Mouse (Mus musculus): ENCODE data around the gene Bri3. TPM values are rescaled to one million over a fixed set of nuclear protein-coding genes. Genes with fewer than 3 reads are reported as not detected.

The Bri3 gene
- polyA plus RNA-seq, 1 experiment from 2014 or later: 118 TPM

DNA sequence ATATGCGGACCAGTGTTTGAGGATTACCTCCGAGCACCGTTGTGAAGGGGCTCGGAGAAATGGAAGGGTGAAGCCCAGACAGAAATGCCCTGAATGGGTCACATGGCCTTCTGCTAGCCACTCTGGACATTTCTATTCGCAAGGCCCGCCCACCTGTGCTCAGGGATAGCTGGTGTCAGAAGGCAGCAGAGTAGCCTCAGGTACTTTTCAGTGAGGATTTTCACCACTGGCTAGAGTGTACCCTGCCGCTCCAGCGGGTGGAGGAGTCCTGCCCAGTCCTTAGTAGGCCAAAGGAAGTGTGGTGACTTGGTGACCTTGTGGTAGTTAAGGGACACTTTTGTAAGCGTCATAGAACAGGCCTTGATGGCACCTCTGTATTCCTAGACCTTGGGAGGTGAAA lies 17.1 kb downstream of the Bri3 start:
- Histone ChIP-seq H3K36me3 (ENCODE audit: control insufficient read depth, insufficient read depth, low read length) (peaks cover 52% of the 10 kb centered on the region), H3K9me3 (ENCODE audit: control insufficient read depth, low read length) (no peaks in the 10 kb centered on the region), H3K4me1 (replicated peaks; ENCODE audit: control insufficient read depth, insufficient read depth, low read length) (peaks cover 33% of the 10 kb centered on the region), H3K27me3 (replicated peaks; ENCODE audit: control insufficient read depth, insufficient read depth, low read length) (no peaks in the 10 kb centered on the region), H3K4me2 (ENCODE audit: low read length) (no peak overlapping the region), H3K27ac (ENCODE audit: low read depth) (no peak overlapping the region), H3K4me3 (ENCODE audit: low read depth, low read length) (no peak overlapping the region), H3K9ac (ENCODE audit: low read length) (no peak overlapping the region)
- no peak for ATAC-seq (replicated peaks; ENCODE audit: low FRiP score, low TSS enrichment, low read depth)
- DNase-seq (ENCODE audit: low spot score): no peak
- WGBS: 85% methylated on average over 9 of the region's 9 CpGs

GRCm38 (mm10) chr5:144261829-144262228 lies 17.6 kb downstream of the Bri3 start:
- no peak overlapping the region for H3K4me3 ChIP-seq (ENCODE audit: low read depth, low read length)
- WGBS: 85% methylated on average over 5 of the region's 5 CpGs
- peaks cover 27% of the 10 kb centered on the region for H3K4me1 ChIP-seq (replicated peaks; ENCODE audit: control insufficient read depth, insufficient read depth, low read length)
- ATAC-seq (replicated peaks; ENCODE audit: low FRiP score, low TSS enrichment, low read depth) (no peak), DNase-seq (ENCODE audit: low spot score) (no peak)
- H3K36me3 ChIP-seq (ENCODE audit: control insufficient read depth, insufficient read depth, low read length): peaks cover 57% of the 10 kb centered on the region
- H3K9me3 ChIP-seq (ENCODE audit: control insufficient read depth, low read length): no peaks in the 10 kb centered on the region
- no peak overlapping the region for H3K4me2 ChIP-seq (ENCODE audit: low read length)
- no peaks in the 10 kb centered on the region for H3K27me3 ChIP-seq (replicated peaks; ENCODE audit: control insufficient read depth, insufficient read depth, low read length)
- H3K27ac ChIP-seq (ENCODE audit: low read depth): no peak overlapping the region
- H3K9ac ChIP-seq (ENCODE audit: low read length): no peak overlapping the region

DNA sequence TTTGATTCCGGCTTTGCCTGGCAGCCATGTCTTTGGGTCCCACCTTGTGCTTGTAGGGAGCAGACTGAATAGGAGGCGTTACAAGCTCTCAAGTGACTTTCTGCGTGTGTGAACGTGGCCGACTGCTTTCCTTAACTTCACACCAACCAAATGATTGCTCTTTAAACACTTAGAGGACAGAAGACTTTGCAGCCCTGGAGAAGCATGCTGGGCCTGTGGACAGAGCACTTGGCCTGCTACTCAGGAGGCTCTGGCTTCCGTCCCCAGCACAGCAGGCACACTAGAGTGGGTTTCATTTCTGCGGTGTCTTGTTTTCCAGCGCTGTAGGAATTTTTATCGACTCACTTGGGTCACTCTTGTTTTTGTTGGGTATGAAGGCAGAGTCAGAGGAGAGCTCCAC lies 18.8 kb downstream of the Bri3 start:
- ATAC-seq (replicated peaks; ENCODE audit: low FRiP score, low TSS enrichment, low read depth) (no peak), DNase-seq (ENCODE audit: low spot score) (no peak)
- no peak overlapping the region for H3K4me2 ChIP-seq (ENCODE audit: low read length)
- H3K4me3 ChIP-seq (ENCODE audit: low read depth, low read length): no peak overlapping the region
- no peak overlapping the region for H3K27ac ChIP-seq (ENCODE audit: low read depth)
- no peaks in the 10 kb centered on the region for H3K9me3 ChIP-seq (ENCODE audit: control insufficient read depth, low read length)
- peaks cover 67% of the 10 kb centered on the region for H3K36me3 ChIP-seq (ENCODE audit: control insufficient read depth, insufficient read depth, low read length)
- peaks cover 15% of the 10 kb centered on the region for H3K4me1 ChIP-seq (replicated peaks; ENCODE audit: control insufficient read depth, insufficient read depth, low read length)
- WGBS: 88% methylated on average over 9 of the region's 9 CpGs
- H3K27me3 ChIP-seq (replicated peaks; ENCODE audit: control insufficient read depth, insufficient read depth, low read length): no peaks in the 10 kb centered on the region
- H3K9ac ChIP-seq (ENCODE audit: low read length): no peak overlapping the region

GRCm38 (mm10) chr5:144263496-144263895 lies 19.3 kb downstream of the Bri3 start:
- H3K27ac ChIP-seq (ENCODE audit: low read depth): no peak overlapping the region
- peaks cover 11% of the 10 kb centered on the region; the same call in 1 of the 2 replicates for H3K4me1 ChIP-seq (replicated peaks; ENCODE audit: control insufficient read depth, insufficient read depth, low read length)
- H3K9me3 ChIP-seq (ENCODE audit: control insufficient read depth, low read length): no peaks in the 10 kb centered on the region
- no peak overlapping the region for H3K9ac ChIP-seq (ENCODE audit: low read length)
- DNase-seq (ENCODE audit: low spot score) (no peak), ATAC-seq (replicated peaks; ENCODE audit: low FRiP score, low TSS enrichment, low read depth) (no peak)
- no peaks in the 10 kb centered on the region for H3K27me3 ChIP-seq (replicated peaks; ENCODE audit: control insufficient read depth, insufficient read depth, low read length)
- H3K36me3 ChIP-seq (ENCODE audit: control insufficient read depth, insufficient read depth, low read length): peaks cover 65% of the 10 kb centered on the region
- WGBS: 86% methylated on average over 13 of the region's 13 CpGs
- no peak overlapping the region for H3K4me3 ChIP-seq (ENCODE audit: low read depth, low read length)
- no peak overlapping the region for H3K4me2 ChIP-seq (ENCODE audit: low read length)

GRCm38 (mm10) chr5:144267535-144268241 lies 23.5 kb downstream of the Bri3 start:
- Histone ChIP-seq H3K4me3 (ENCODE audit: low read depth, low read length) (no peak overlapping the region), H3K9me3 (ENCODE audit: control insufficient read depth, low read length) (no peaks in the 10 kb centered on the region), H3K36me3 (ENCODE audit: control insufficient read depth, insufficient read depth, low read length) (peaks cover 48% of the 10 kb centered on the region), H3K27ac (ENCODE audit: low read depth) (no peak overlapping the region), H3K4me2 (ENCODE audit: low read length) (no peak overlapping the region), H3K4me1 (replicated peaks; ENCODE audit: control insufficient read depth, insufficient read depth, low read length) (no peaks in the 10 kb centered on the region), H3K9ac (ENCODE audit: low read length) (no peak overlapping the region), H3K27me3 (replicated peaks; ENCODE audit: control insufficient read depth, insufficient read depth, low read length) (no peaks in the 10 kb centered on the region)
- ATAC-seq (replicated peaks; ENCODE audit: low FRiP score, low TSS enrichment, low read depth): no peak
- WGBS: 81% methylated on average over 8 of the region's 8 CpGs
- DNase-seq (ENCODE audit: low spot score): no peak

- Histone ChIP-seq H3K27ac (ENCODE audit: low read depth) (no peak overlapping the region), H3K36me3 (ENCODE audit: control insufficient read depth, insufficient read depth, low read length) (peaks cover 34% of the 10 kb centered on the region), H3K4me2 (ENCODE audit: low read length) (no peak overlapping the region), H3K4me1 (replicated peaks; ENCODE audit: control insufficient read depth, insufficient read depth, low read length) (no peaks in the 10 kb centered on the region), H3K27me3 (replicated peaks; ENCODE audit: control insufficient read depth, insufficient read depth, low read length) (no peaks in the 10 kb centered on the region), H3K9me3 (ENCODE audit: control insufficient read depth, low read length) (no peaks in the 10 kb centered on the region), H3K4me3 (ENCODE audit: low read depth, low read length) (no peak overlapping the region), H3K9ac (ENCODE audit: low read length) (no peak overlapping the region)
- no peak for ATAC-seq (replicated peaks; ENCODE audit: low FRiP score, low TSS enrichment, low read depth)
- no peak for DNase-seq (ENCODE audit: low spot score)
- 95% methylated on average over 7 of the region's 7 CpGs for WGBS
These were observed 25.7 kb downstream of the Bri3 start for GRCm38 (mm10) chr5:144269926-144270325.

- Histone ChIP-seq H3K4me1 (replicated peaks; ENCODE audit: control insufficient read depth, insufficient read depth, low read length) (no peaks in the 10 kb centered on the region), H3K4me2 (ENCODE audit: low read length) (no peak overlapping the region), H3K4me3 (ENCODE audit: low read depth, low read length) (no peak overlapping the region), H3K27me3 (replicated peaks; ENCODE audit: control insufficient read depth, insufficient read depth, low read length) (no peaks in the 10 kb centered on the region), H3K36me3 (ENCODE audit: control insufficient read depth, insufficient read depth, low read length) (peaks cover 30% of the 10 kb centered on the region), H3K9ac (ENCODE audit: low read length) (no peak overlapping the region), H3K27ac (ENCODE audit: low read depth) (no peak overlapping the region), H3K9me3 (ENCODE audit: control insufficient read depth, low read length) (no peaks in the 10 kb centered on the region)
- WGBS: 88% methylated on average over 8 of the region's 8 CpGs
- ATAC-seq (replicated peaks; ENCODE audit: low FRiP score, low TSS enrichment, low read depth): no peak
- DNase-seq (ENCODE audit: low spot score): no peak
These were observed 26.2 kb downstream of the Bri3 start for GRCm38 (mm10) chr5:144270420-144270819.

GRCm38 (mm10) chr5:144271118-144271517 lies 26.9 kb downstream of the Bri3 start:
- no peaks in the 10 kb centered on the region for H3K9me3 ChIP-seq (ENCODE audit: control insufficient read depth, low read length)
- no peak for ATAC-seq (replicated peaks; ENCODE audit: low FRiP score, low TSS enrichment, low read depth)

DNA sequence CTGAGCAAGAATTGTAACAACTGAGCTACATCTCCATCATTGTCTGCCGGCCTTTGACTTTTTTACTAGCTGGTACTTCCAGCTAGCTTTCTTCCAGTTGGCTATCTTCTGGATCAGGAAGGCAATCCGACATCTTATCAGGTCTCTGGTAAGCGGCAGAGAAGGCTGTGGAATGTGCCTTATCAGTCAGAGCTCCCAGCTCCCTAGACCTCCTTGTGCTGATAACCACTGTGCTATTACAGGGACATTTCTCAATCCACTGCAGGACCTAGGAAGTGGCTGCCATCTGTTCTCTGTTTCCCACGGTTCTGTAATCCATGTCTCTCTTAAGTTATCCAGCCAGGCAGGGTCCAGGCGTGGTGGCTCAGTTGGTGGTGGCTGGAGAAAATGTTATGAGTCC lies 27.5 kb downstream of the Bri3 start:
- Histone ChIP-seq H3K4me1 (replicated peaks; ENCODE audit: control insufficient read depth, insufficient read depth, low read length) (no peaks in the 10 kb centered on the region), H3K36me3 (ENCODE audit: control insufficient read depth, insufficient read depth, low read length) (peaks cover 16% of the 10 kb centered on the region), H3K4me3 (ENCODE audit: low read depth, low read length) (no peak overlapping the region), H3K9ac (ENCODE audit: low read length) (no peak overlapping the region), H3K27me3 (replicated peaks; ENCODE audit: control insufficient read depth, insufficient read depth, low read length) (no peaks in the 10 kb centered on the region), H3K4me2 (ENCODE audit: low read length) (no peak overlapping the region), H3K9me3 (ENCODE audit: control insufficient read depth, low read length) (no peaks in the 10 kb centered on the region), H3K27ac (ENCODE audit: low read depth) (no peak overlapping the region)
- no peak for DNase-seq (ENCODE audit: low spot score)
- ATAC-seq (replicated peaks; ENCODE audit: low FRiP score, low TSS enrichment, low read depth): no peak
- WGBS: 34% methylated on average over 5 of the region's 5 CpGs

More at GRCm38 (mm10) chr5:144271118-144271517, 26.9 kb downstream of the Bri3 start:
- Histone ChIP-seq H3K4me3 (ENCODE audit: low read depth, low read length) (no peak overlapping the region), H3K27me3 (replicated peaks; ENCODE audit: control insufficient read depth, insufficient read depth, low read length) (no peaks in the 10 kb centered on the region), H3K4me2 (ENCODE audit: low read length) (no peak overlapping the region), H3K4me1 (replicated peaks; ENCODE audit: control insufficient read depth, insufficient read depth, low read length) (no peaks in the 10 kb centered on the region), H3K9ac (ENCODE audit: low read length) (no peak overlapping the region), H3K27ac (ENCODE audit: low read depth) (no peak overlapping the region), H3K36me3 (ENCODE audit: control insufficient read depth, insufficient read depth, low read length) (peaks cover 23% of the 10 kb centered on the region)
- DNase-seq (ENCODE audit: low spot score): no peak
- 63% methylated on average over 3 of the region's 3 CpGs for WGBS

All from intestine, embryonic 14.5 days (tissue).